Mouse (Mus musculus) T-helper 1 cell (primary cell): ENCODE measurements around the gene Pcdh11x.
"Not testable (repeated sequence)": the region's sequence is repeated elsewhere in the genome, so short reads cannot be mapped to it uniquely, and the experiment has no call there.

Experiments
- in situ Hi-C: fragments of 300-600 bp; cut with MboI, MseI; formaldehyde crosslinking; loops from one replicate; pipeline ENCODE4 v1.15.1; 2025; ENCODE audit warnings: high pct_unique_total_duplicates

Pcdh11x gene

DNA sequence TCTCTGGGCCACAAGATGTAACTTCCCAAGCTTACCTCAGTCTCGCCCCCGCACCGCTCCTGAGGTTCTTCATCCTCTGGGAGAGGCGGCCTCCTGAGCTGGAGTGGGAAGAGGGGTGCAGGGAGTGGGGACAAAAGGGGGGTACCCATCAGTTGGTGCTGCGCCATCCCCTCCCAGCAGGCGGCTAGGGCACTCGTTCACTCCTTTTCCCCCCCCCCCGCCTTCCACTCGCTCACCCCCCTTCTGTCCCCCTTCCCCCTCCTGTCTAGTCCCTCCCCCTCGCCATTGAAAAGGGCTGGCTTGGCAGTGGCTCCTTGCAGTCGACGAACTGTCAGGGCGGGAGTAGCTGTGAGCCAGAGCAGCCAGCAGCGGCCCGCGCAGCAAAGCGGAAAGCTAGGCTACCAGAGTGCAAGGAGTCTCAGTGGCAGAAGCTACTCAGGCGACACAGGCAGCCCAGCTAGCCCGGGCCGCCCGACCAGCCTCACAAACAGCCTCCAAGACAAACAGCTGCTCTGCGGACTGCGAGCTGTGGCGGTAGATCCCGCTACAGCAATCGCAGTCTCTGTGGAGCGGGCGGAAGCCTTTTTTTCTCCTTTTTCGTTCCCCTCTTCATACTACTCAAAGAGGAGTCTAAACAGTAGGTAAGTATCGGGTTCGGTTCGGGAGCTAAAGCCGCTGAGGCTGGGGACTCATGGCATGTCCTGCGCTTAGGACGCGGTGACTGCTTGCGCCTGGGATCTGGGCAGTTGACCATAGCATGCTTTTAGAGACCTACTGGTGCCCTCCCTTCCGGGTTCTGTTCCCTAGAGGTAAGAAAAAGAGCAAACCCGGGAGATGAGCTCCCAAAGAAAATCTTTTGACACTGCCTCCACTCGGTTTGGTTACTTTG lies at the start of gene Pcdh11x:
TSS of gene Pcdh11x (plus strand) at position 249 of the 889 bp plus-strand sequence.
- in situ Hi-C loops = no loop called here

DNA sequence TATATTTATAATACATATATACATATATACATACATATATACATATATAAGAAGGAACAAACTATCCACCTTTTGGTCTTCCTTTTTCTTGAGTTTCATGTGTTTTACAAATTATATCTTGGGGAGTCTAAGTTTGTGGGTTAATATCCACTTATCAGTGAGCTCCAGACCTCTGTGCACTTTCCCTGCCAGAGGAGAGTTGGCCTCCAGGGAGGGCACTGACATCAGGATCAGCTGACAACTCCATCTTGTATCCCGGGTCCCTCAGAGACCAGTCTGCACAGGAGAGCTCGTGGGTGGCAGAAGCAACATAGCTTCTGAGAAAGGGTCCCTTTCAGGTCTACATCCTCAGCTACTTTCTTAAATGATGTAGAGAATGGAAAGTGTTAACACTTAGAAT lies 30.0 kb upstream of the Pcdh11x start:
- in situ Hi-C loops = no loop called here

DNA sequence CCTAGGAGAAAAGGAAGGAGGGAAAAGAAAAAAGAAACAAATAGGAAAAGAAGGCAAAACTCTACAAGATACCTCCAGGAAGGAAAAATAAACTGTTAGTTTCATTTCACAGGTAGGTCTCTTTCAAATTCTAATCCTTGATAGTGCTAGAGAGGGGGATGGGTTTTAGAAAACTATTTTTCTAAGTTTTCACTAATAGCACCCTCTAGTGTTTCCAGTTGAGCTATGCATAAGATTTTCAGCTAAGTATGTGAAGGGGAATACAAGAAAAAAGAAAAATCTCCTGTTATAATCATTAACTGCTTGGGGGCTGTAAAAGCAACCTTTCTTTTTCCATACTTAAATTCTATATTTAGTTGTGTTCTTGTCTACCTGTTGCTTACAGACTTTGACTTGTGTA lies 4.5 kb upstream of the Pcdh11x start:
- in situ Hi-C loops = no loop called here

GRCm38 (mm10) chrX:120287502-120287901 lies 2.6 kb upstream of the Pcdh11x start:
- in situ Hi-C loops = no loop called here

- in situ Hi-C loops = no loop called here
These were observed 831 bp downstream of the Pcdh11x start for GRCm38 (mm10) chrX:120290900-120291280.

DNA sequence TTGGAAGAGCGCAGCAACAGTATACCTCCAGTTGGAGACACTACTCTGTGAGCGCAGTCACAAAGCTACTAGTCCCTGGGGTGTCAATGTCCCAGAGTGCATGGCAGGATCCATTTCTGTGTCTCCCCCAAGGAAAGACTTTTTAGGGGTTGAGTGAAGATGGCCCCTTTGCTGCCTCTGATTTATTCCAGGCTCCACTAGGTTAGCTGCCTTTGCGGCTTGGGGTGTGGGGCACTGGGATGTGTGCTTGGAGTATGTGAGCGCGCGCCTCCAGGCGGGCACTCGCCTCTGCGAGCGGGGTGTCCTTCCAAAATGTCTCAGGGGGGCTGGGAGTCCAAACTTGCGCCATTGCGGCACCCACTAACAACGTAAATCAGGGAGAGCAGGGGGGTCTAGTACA lies 1.6 kb downstream of the Pcdh11x start:
- in situ Hi-C loops = no loop called here

GRCm38 (mm10) chrX:120292832-120293750 lies 3.0 kb downstream of the Pcdh11x start:
- in situ Hi-C loops = no loop called here

DNA sequence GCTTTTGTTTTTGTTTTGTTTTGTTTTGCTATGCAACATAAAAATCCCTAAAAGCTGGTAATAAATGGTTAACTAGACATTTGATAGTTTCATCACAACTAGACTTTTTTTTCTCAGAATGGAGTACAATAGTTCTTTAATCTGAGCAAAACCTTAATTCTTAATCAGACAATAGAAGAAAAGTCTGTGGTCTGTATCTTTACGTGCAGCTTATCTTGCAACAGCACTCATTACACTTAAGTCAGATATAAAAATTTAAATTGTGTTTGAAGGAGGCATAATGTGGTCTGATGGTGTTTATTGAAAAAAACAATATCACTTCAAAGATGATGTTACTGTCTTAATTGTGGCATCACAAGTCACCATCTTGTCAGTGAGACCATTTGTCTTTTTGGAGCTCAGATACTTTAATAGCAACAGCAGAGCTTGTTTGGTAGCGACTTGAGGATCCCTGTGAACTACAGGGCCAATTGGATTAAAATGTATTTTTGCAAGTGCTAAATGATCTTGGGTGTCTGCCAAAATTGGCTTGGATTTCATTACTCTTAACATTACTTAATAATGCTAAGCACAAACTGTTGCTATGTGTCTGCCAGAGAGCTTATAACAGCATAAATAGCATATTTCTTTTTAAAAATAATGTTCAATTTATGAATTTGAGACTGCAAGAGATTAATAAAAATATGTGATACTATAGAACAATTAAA lies 11.6 kb downstream of the Pcdh11x start:
- in situ Hi-C loops = no loop called here

- in situ Hi-C loops = not testable (repeated sequence)
These were observed 22.9 kb downstream of the Pcdh11x start, which contains the start of gene H2afb3 for GRCm38 (mm10) chrX:120312995-120313394. Gene H2afb3 (minus strand): TSS chrX:120313095.

GRCm38 (mm10) chrX:120466225-120466624 lies 176.2 kb downstream of the Pcdh11x start:
- in situ Hi-C loops = no loop called here

GRCm38 (mm10) chrX:120486428-120486827 lies 196.4 kb downstream of the Pcdh11x start:
- in situ Hi-C loops = no loop called here

DNA sequence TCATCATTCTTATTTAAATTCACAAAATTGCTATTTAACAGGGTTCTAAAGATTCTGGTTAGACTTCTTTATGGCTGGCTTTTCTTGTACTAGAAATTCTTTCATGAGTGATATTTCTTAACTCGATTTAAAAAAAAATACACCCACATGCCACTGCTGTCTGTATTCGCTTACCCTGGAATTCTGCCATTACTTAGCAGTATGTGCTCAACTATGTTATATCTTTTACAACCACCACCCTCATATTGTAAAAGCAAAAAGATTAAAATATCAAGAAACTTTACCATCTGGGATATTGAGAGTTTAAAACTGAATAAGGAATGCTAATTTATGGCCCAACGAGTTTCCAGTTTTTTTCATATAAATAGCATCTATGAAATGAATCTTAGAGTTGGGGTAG lies 234.9 kb downstream of the Pcdh11x start:
- in situ Hi-C loops = no loop called here

- in situ Hi-C loops = no loop called here
These were observed 309.2 kb downstream of the Pcdh11x start for GRCm38 (mm10) chrX:120599309-120599708.

- in situ Hi-C loops = no loop called here
These were observed 328.4 kb downstream of the Pcdh11x start for GRCm38 (mm10) chrX:120618460-120618859.

DNA sequence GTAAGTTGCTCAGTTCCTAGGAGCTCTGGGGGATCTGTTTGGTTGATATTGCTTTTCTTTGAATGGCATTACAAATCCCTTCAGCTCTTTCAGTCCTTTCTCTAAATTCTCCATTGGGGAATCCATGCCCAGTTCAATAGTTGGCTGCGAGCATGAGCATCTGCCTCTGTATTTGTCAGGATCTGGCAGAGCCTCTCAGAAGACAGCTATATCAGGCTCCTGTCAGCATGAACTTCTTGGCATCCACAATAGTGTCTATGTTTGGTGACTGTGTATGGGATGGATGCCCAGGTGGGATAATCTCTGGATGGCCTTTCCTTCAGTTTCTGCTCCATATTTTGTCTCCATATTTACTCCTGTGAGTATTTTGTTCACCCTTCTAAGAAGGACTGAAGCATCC lies 380.2 kb downstream of the Pcdh11x start:
- in situ Hi-C loops = not testable (repeated sequence)

- in situ Hi-C loops = no loop called here
These were observed 444.1 kb downstream of the Pcdh11x start for GRCm38 (mm10) chrX:120734144-120734543.

GRCm38 (mm10) chrX:120735792-120736191 lies 445.7 kb downstream of the Pcdh11x start:
- in situ Hi-C loops = no loop called here

DNA sequence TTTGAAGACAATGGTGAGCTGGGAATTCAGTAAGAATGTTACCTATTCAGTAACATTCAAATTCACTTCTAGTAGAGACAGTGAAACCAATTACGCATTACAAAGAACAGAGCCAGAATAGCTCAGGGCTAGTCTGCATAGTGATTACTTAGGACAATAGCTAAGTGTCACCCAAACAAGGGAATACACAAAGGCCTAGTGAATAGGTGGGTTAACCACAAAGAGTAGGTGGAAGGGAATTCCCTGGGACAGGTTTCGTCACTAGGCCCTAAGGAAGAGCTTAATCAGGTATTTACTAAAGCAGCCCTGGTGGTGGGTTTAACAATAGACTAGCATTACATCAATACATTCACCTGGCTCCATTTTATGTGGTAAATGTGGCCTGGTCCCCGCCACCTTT lies 654.5 kb downstream of the Pcdh11x start:
- in situ Hi-C loops = no loop called here
